Mouse (Mus musculus) testis, adult 2 months (tissue): ENCODE results near the gene Acp2.

Experiments
- CTCF ChIP-seq: fragments of 200-500 bp; IDR thresholded peaks from 2 replicates; pipeline ENCODE4 v1.5.1; 2012; ENCODE audit warnings: low read depth, mild to moderate bottlenecking, inconsistent platforms, low read length, moderate library complexity; ENCODE audit not compliant: control insufficient read depth, insufficient read depth, insufficient replicate concordance
- POLR2A ChIP-seq: fragments of 200-500 bp; IDR thresholded peaks from 2 replicates; pipeline ENCODE4 v1.6.1; 2012; ENCODE audit warnings: low read depth, mild to moderate bottlenecking, inconsistent platforms, low read length, moderate library complexity; ENCODE audit not compliant: control insufficient read depth

GRCm38 (mm10) chr2:91157002-91157752 is 45.5 kb upstream of the Acp2 start:
- TF ChIP-seq POLR2A (no peak), CTCF (no peak)
